Mouse (Mus musculus) small intestine, adult 2 months (tissue): ENCODE measurements around the gene Mpzl3.

Source experiments
- CTCF ChIP-seq: fragments of 200-500 bp; IDR thresholded peaks from 2 replicates; pipeline ENCODE4 v1.5.1; 2012; ENCODE audit warnings: low read depth, mild to moderate bottlenecking, control low read depth, inconsistent platforms, low read length, moderate library complexity, mixed read lengths; ENCODE audit not compliant: insufficient replicate concordance, insufficient read length; ENCODE audit errors: extremely low read depth
- POLR2A ChIP-seq: fragments of 200-500 bp; IDR thresholded peaks from 2 replicates; pipeline ENCODE4 v1.6.1; 2012; ENCODE audit warnings: low read depth, mild to moderate bottlenecking, control low read depth, inconsistent platforms, low read length, moderate library complexity

GRCm38 (mm10) chr9:45046973-45047372, 8.0 kb upstream of the Mpzl3 start:
- TF ChIP-seq CTCF (no peak), POLR2A (no peak)
